Mouse (Mus musculus) heart, embryonic 13.5 days (tissue): ENCODE results near the gene Slc35f6. TPM values are rescaled to one million over a fixed set of nuclear protein-coding genes. Genes with fewer than 3 reads are reported as not detected.

Source experiments
- ATAC-seq: fragments of 200-750 bp; cut with Nextera tagmentation; 2 replicates; pipeline ENCODE4 v1.8.0; 2017; ENCODE audit warnings: moderate TSS enrichment; ENCODE audit not compliant: insufficient number of reproducible peaks, low FRiP score, low TSS enrichment; ENCODE audit errors: extremely low read depth
- H3K27ac ChIP-seq: fragments of 300-500 bp; sonication (generic); replicated peaks from 2 replicates; pipeline ENCODE4 v1.5.1; 2015; ENCODE audit warnings: moderate library complexity, mild to moderate bottlenecking, inconsistent platforms
- H3K27me3 ChIP-seq: fragments of 300-500 bp; sonication (generic); replicated peaks from 2 replicates; pipeline ENCODE4 v1.6.1; 2015; ENCODE audit warnings: mild to moderate bottlenecking, inconsistent platforms
- H3K36me3 ChIP-seq: fragments of 300-500 bp; sonication (generic); 2 replicates; pipeline ENCODE4 v1.6.1; 2015; ENCODE audit warnings: mild to moderate bottlenecking, inconsistent platforms
- H3K4me1 ChIP-seq: fragments of 300-500 bp; sonication (generic); 2 replicates; pipeline ENCODE4 v1.6.1; 2015; ENCODE audit warnings: inconsistent platforms
- H3K4me2 ChIP-seq: fragments of 300-500 bp; sonication (generic); 2 replicates; pipeline ENCODE4 v1.6.1; 2015; ENCODE audit warnings: inconsistent platforms, mild to moderate bottlenecking, moderate library complexity
- H3K4me3 ChIP-seq: fragments of 300-500 bp; sonication (generic); 2 replicates; pipeline ENCODE4 v1.5.1; 2015; ENCODE audit warnings: moderate library complexity, mild to moderate bottlenecking, inconsistent platforms
- H3K9ac ChIP-seq: fragments of 300-500 bp; sonication (generic); 2 replicates; pipeline ENCODE4 v1.6.1; 2015; ENCODE audit warnings: inconsistent platforms, mild to moderate bottlenecking, moderate library complexity
- H3K9me3 ChIP-seq: fragments of 300-500 bp; sonication (generic); 2 replicates; pipeline ENCODE4 v1.6.1; 2016; ENCODE audit warnings: inconsistent platforms
- WGBS: fragments of 180-500 bp; shearing (Covaris S2); methylation state at CpG from one replicate; pipeline ENCODE4 v1.1.7; 2015; ENCODE audit warnings: mixed read lengths; 5-methylcytosine and 5-hydroxymethylcytosine counted together
- polyA plus RNA-seq: library from polyadenylated mRNA; unstranded; fragments of >200 nt; fragmentation: Nextera tagmentation; extraction: Ambion mirVana; gene quantifications from 2 replicates; pipeline ENCODE4 v1.2.1, GENCODE M21; 2015

The Slc35f6 gene
- polyA plus RNA-seq, 1 experiment from 2014 or later: 21.9 TPM

DNA sequence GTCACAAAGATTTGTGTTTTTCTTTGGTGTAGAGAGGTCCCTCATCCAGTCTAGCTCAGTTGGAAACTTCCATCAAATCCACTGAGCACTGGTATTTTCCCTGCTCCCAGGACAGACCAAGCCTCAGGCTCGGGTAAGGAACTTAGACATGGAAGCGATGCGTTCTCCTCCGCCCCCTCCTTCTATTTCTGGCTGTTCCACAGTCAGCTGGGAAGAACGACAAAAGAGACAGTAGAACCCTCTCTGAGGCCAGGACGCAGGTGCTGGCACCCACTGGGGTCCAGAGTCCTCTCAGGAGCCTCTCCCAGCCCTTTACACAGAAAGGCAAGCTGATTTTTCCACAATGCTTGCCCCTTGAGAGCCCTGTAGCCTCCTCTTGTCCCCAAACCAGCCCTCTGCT, 17.3 kb upstream of the Slc35f6 start:
- Histone ChIP-seq H3K36me3 (no peaks in the 10 kb centered on the region), H3K4me2 (no peak overlapping the region), H3K9me3 (no peaks in the 10 kb centered on the region), H3K4me3 (no peak overlapping the region), H3K4me1 (peaks cover 29% of the 10 kb centered on the region), H3K27ac (no peak overlapping the region), H3K9ac (no peak overlapping the region), H3K27me3 (no peaks in the 10 kb centered on the region)
- 61% methylated on average over 6 of the region's 6 CpGs for WGBS
- no peak for ATAC-seq

DNA sequence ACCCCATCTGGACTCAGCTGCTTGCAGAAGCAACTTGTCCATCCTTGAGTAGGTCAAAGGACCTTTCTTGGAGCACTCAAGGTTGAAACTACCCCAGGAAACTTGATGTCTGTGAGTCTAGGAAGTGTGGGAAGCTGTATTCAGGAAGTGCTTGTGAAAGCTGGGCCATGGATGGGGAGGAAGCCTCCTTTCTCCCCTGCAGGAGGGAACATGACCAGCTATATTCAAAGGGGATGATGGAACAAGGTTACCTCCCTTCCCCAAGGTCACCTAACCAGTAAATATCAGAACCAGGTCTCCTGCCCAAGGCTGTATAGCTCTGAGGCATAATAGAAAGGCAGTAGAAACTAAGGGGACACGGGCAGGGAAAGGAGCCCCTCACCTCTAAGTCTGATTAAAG, 15.6 kb upstream of the Slc35f6 start:
- 38% methylated on average over 1 of the region's 1 CpGs for WGBS

DNA sequence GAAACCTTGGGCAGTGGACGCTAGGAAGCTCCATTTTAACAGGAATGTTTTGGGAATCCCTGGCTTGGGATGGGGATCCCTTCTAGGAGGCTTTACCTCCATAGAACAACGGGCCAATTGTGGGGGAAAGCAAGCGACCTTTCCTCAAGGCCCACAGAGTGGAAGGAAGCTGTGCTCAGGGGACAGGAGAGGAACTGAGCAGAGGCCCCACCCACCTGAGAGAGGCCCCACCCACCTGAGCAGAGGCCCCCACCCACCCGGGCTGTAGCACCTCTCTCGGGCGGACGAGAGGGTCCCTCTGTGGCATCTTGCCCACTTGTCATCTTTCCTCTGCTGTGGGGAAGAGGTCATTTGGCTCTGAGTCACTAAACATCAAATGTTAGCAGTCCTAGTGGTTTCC, 10.7 kb upstream of the Slc35f6 start:
- H3K9me3 ChIP-seq: no peaks in the 10 kb centered on the region
- H3K4me2 ChIP-seq: no peak overlapping the region
- H3K9ac ChIP-seq: no peak overlapping the region
- H3K27ac ChIP-seq: no peak overlapping the region
- peaks cover 4% of the 10 kb centered on the region; the same call in 1 of the 2 replicates for H3K4me1 ChIP-seq
- peaks cover 7% of the 10 kb centered on the region; the same call in 1 of the 2 replicates for H3K27me3 ChIP-seq
- H3K36me3 ChIP-seq: no peaks in the 10 kb centered on the region
- 38% methylated on average over 7 of the region's 7 CpGs for WGBS
- H3K4me3 ChIP-seq: no peak overlapping the region
- ATAC-seq: no peak

More for the DNA sequence above, 15.6 kb upstream of the Slc35f6 start:
- H3K36me3 ChIP-seq: no peaks in the 10 kb centered on the region
- H3K4me1 ChIP-seq: peaks cover 18% of the 10 kb centered on the region
- no peaks in the 10 kb centered on the region for H3K27me3 ChIP-seq
- 0 out of 2 replicates have a peak overlapping the region, but pooled peaks have one; percentile 25 for H3K27ac ChIP-seq
- H3K4me2 ChIP-seq: no peak overlapping the region
- no peak overlapping the region for H3K9ac ChIP-seq
- no peak for ATAC-seq
- H3K9me3 ChIP-seq: no peaks in the 10 kb centered on the region
- no peak overlapping the region for H3K4me3 ChIP-seq

DNA sequence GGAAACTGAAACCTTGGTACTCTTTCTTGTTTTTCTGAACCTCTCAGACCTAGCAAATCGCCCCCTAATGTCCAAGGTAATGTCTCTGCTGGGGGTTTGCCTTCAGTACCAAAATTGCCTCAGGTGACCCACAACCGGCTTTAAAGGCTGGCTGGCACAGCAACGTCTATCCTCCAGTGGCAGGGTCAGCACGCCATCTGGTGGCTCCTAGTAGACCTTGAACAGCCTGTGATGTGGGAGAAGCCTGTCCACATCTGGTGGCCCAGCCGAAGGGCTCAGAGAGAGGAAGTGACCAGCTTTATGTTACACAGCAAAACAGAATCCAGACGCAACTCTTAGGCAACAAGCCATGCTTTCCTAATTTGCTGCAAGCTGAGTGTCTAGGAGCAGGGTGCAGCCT, 9.7 kb upstream of the Slc35f6 start:
- H3K4me2 ChIP-seq: no peak overlapping the region
- H3K27me3 ChIP-seq: peaks cover 12% of the 10 kb centered on the region; the same call in 1 of the 2 replicates
- 4% methylated on average over 6 of the region's 6 CpGs for WGBS
- no peak overlapping the region for H3K27ac ChIP-seq
- H3K9me3 ChIP-seq: no peaks in the 10 kb centered on the region
- peaks cover 5% of the 10 kb centered on the region for H3K4me1 ChIP-seq
- no peak overlapping the region for H3K9ac ChIP-seq
- no peaks in the 10 kb centered on the region for H3K36me3 ChIP-seq
- ATAC-seq: no peak
- no peak overlapping the region for H3K4me3 ChIP-seq

DNA sequence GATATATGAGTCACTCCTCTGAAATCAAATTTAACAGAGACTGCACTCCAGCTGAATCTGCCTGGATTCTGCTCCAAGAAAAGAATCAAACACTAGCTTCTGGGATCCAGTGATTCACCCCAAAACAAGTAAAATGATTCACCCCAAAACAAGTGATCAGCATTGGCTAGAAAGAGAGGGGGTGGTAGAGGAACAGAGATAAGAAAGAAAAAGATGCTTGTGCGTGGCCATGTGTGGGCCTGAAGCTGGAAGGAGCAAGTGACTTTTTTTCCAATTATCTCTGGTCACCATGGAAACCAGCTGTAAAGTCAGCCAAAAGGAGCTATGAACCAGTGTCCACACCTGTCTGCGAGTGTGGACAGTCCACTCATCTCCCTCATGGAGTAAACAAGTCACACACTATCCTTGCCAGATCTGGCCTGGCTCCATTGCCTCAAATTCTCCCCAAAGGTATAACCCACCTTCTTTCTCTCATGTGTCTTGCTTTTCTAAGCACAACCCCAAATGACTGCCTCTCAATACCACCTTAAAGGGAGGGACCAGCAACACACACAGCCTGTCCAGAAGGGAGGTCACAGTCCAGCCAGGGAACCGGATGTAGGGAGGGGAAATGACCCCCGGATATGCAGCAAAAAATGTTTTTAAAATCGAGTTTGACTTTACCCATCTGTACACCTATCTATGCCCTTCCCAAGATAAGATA, 4.1 kb upstream of the Slc35f6 start:
- no peak for ATAC-seq
- H3K4me2 ChIP-seq: no peak overlapping the region
- H3K4me1 ChIP-seq: peaks cover 33% of the 10 kb centered on the region
- no peaks in the 10 kb centered on the region for H3K36me3 ChIP-seq
- H3K27me3 ChIP-seq: peaks cover 11% of the 10 kb centered on the region; the same call in 1 of the 2 replicates
- 34% methylated on average over 5 of the region's 5 CpGs for WGBS
- H3K4me3 ChIP-seq: no peak overlapping the region
- no peaks in the 10 kb centered on the region for H3K9me3 ChIP-seq
- no peak overlapping the region for H3K9ac ChIP-seq
- H3K27ac ChIP-seq: peak overlapping the region; percentile 60

- Histone ChIP-seq H3K9ac (no peak overlapping the region), H3K4me3 (no peak overlapping the region), H3K27ac (no peak overlapping the region), H3K27me3 (0 out of 2 replicates have a peak, but pooled peaks cover 4% of the 10 kb centered on the region), H3K9me3 (no peaks in the 10 kb centered on the region), H3K4me2 (no peak overlapping the region), H3K4me1 (peaks cover 48% of the 10 kb centered on the region), H3K36me3 (no peaks in the 10 kb centered on the region)
- 62% methylated on average over 2 of the region's 2 CpGs for WGBS
- no peak for ATAC-seq
These were observed 1.7 kb upstream of the Slc35f6 start for GRCm38 (mm10) chr5:30646036-30646435.

GRCm38 (mm10) chr5:30647396-30647795, 337 bp upstream of the Slc35f6 start:
- H3K27me3 ChIP-seq: 0 out of 2 replicates have a peak, but pooled peaks cover 1% of the 10 kb centered on the region
- H3K4me1 ChIP-seq: peaks cover 53% of the 10 kb centered on the region
- peak overlapping the region; percentile 73 for H3K27ac ChIP-seq
- peaks cover 8% of the 10 kb centered on the region; the same call in 1 of the 2 replicates for H3K36me3 ChIP-seq
- peak overlapping the region; percentile 96 for H3K4me3 ChIP-seq
- no peak for ATAC-seq
- 15% methylated on average over 9 of the region's 9 CpGs for WGBS
- H3K9ac ChIP-seq: peak overlapping the region; percentile 92
- H3K4me2 ChIP-seq: peak overlapping the region; percentile 79
- no peaks in the 10 kb centered on the region for H3K9me3 ChIP-seq

DNA sequence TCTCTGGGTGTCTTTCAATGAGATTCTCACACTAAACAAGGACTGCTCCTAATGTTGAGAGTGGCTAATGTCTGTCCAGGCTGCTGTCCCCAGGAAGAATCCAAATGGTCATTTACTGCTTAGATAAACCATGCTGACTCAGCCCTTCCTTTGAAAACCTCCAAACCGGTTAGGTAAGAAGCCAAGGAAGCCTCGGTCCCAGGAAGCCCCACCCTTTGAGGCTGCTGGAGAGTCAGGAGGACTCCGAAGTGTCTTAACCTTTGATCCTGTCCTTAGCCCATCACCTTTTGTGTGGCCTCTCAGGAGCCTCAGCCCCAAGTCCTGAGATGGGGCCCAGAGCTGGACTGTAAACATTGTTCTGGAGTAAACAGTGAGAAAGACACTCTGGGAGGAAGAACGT, 1.8 kb downstream of the Slc35f6 start:
- H3K4me1 ChIP-seq: peaks cover 36% of the 10 kb centered on the region
- no peaks in the 10 kb centered on the region for H3K9me3 ChIP-seq
- no peak overlapping the region for H3K4me3 ChIP-seq
- peaks cover 20% of the 10 kb centered on the region; the same call in 1 of the 2 replicates for H3K36me3 ChIP-seq
- WGBS: 62% methylated on average over 4 of the region's 4 CpGs
- H3K27ac ChIP-seq: no peak overlapping the region
- ATAC-seq: no peak
- no peaks in the 10 kb centered on the region for H3K27me3 ChIP-seq
- H3K4me2 ChIP-seq: peak overlapping the region; percentile 79; the same call in 1 of the 2 replicates
- H3K9ac ChIP-seq: no peak overlapping the region

DNA sequence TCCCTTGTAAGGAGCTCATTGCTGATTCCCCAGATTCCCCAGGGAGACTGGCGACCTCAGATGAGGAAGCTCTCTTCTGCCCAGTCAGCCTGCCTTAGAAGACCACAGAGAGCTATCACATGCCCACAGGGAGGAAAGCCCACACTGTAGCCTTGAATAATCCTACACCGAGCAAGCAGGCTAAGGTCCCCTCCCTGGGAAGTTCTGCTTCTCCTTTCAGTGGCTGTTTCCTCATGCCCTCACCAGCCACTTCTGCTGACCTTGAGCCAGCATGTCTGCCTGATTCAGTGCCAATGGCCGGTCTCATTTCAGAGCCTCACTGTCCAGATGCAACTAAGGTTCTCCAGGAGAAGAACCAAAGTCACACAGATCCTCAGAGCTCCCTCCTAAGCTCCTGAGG, 3.0 kb downstream of the Slc35f6 start:
- WGBS: 70% methylated on average over 3 of the region's 3 CpGs
- ATAC-seq: no peak

DNA sequence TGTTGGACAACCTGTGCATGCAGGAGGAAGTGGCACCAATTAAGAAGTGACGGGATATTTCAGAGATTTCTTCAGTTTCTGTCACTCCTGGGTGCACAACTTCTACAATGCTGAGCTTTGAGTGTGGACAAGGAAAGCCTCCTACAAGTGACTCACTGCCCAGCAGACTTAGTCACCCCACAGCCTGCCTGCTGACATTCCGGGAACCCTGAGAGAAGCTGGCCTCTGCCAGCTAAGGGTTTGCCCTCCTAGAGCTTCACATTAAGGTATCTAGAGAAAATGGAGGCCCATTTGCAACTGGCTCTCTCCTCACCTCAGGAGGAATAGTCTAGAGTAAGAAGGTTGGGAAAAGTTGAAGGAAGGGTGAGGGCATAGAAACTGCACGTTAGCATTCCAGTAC, 3.8 kb downstream of the Slc35f6 start:
- no peak overlapping the region for H3K4me2 ChIP-seq
- WGBS: 79% methylated on average over 3 of the region's 3 CpGs
- no peaks in the 10 kb centered on the region for H3K9me3 ChIP-seq

More for the DNA sequence above, 3.0 kb downstream of the Slc35f6 start:
- Histone ChIP-seq H3K4me1 (peaks cover 43% of the 10 kb centered on the region), H3K9me3 (no peaks in the 10 kb centered on the region), H3K9ac (peak overlapping the region; percentile 47; the same call in 1 of the 2 replicates), H3K4me3 (no peak overlapping the region), H3K36me3 (peaks cover 31% of the 10 kb centered on the region), H3K27ac (no peak overlapping the region), H3K27me3 (no peaks in the 10 kb centered on the region), H3K4me2 (no peak overlapping the region)

DNA sequence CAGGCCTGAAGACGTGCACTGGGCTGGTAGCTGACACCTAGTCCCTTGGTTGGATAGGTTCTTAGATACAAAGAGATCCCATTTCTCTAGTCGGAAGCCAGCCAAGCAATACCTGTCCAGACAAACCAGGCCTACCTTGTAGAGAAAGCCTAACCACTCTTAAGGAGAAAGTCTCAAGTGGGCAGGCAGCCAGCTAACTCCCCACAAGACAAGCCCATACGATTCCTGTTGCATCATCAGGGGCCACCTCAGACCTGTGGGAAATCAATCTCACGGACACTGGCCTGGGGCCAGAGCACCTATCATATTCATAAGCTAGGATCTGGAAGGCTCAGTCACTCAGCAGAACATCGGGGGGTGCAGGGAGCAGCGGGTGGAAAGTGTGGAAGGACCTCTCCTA, 5.5 kb downstream of the Slc35f6 start:
- ATAC-seq: no peak
- no peaks in the 10 kb centered on the region for H3K9me3 ChIP-seq
- no peak overlapping the region for H3K9ac ChIP-seq
- H3K27me3 ChIP-seq: no peaks in the 10 kb centered on the region
- H3K36me3 ChIP-seq: peaks cover 56% of the 10 kb centered on the region
- 87% methylated on average over 6 of the region's 6 CpGs for WGBS
- no peak overlapping the region for H3K27ac ChIP-seq
- H3K4me2 ChIP-seq: no peak overlapping the region
- peaks cover 36% of the 10 kb centered on the region for H3K4me1 ChIP-seq
- no peak overlapping the region for H3K4me3 ChIP-seq

More for the DNA sequence above, 3.8 kb downstream of the Slc35f6 start:
- no peak overlapping the region for H3K4me3 ChIP-seq
- H3K4me1 ChIP-seq: peaks cover 43% of the 10 kb centered on the region
- H3K36me3 ChIP-seq: peaks cover 39% of the 10 kb centered on the region
- ATAC-seq: no peak
- H3K27me3 ChIP-seq: no peaks in the 10 kb centered on the region
- H3K27ac ChIP-seq: no peak overlapping the region
- H3K9ac ChIP-seq: no peak overlapping the region

DNA sequence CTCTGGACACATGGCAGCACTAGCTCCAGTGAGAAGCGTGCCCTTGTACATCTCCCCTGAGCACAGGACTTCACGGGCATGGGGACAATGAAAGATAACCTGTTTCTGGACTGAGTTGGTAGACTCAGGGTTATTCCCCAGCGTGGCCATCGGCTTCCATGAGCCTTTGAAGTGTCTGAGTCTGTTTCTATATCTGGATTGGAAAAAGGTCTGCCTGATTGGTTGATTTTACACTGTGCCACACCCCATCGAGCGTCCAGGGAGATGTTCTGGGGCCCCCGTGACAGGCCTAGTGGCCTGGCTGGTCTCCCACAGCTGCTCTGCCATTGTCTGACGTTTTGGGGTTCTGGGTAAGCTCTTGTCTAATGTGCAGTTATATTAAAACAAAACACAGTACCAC, 7.3 kb downstream of the Slc35f6 start:
- Histone ChIP-seq H3K9me3 (no peaks in the 10 kb centered on the region), H3K27ac (no peak overlapping the region), H3K27me3 (no peaks in the 10 kb centered on the region), H3K4me3 (no peak overlapping the region), H3K4me1 (peaks cover 23% of the 10 kb centered on the region), H3K36me3 (peaks cover 62% of the 10 kb centered on the region), H3K9ac (no peak overlapping the region), H3K4me2 (no peak overlapping the region)
- ATAC-seq: no peak
- WGBS: 57% methylated on average over 8 of the region's 8 CpGs
